Mouse (Mus musculus) spleen, postnatal 4 days (tissue): ENCODE measurements around the gene Olfr911-ps1.

ENCODE experiments used
- DNase-seq, 2 experiments: peaks; one replicate each; pipeline ENCODE4 v3.0.0; 2022; ENCODE audit warnings: low spot score in 2 of 2

Gene Olfr911-ps1

DNA sequence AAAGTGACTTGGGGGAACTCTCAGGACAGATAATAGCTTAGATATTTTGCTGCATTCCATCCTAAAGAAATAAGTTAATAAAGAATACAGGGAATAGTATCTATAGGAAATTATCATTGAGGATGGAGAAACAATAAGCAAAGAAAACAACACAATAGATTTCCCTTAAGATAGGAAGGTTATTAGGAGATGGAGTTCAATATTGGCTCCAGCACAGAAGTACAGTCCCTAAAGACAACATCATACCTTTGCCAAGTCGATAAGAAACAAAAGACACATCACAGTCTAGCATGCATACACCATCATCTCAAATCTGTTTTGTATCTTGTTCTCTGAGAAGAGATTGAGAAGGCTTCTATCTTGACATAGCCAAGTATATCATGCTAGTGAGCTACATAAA is at the start of gene Olfr911-ps1:
Gene Olfr911-ps1, plus strand, starts transcription at position 301 of the 400 bp plus-strand sequence.
- DNase-seq, result no peak

DNA sequence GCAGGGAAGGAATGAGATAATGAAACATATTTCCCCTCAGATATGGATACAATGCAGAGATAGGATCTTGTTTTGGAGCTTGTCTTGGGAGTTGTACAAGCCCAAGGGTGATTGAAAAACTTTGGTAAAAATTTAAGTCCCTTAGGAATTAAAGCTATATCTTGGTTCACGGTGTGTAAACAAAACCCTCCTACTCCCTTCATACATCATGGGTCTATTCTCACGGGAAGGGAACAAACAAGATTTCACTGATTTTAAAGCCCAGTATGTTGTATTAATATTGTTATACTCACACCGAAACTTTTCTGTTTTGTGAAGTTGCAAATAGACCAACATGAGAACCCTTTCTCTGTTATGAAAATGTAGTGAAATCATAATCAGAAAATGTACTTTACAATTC is 34.6 kb upstream of the Olfr911-ps1 start, which contains the start of gene Olfr906:
Gene Olfr906, plus strand, starts transcription at position 301 of the 400 bp plus-strand sequence.
- DNase-seq, result no peak

DNA sequence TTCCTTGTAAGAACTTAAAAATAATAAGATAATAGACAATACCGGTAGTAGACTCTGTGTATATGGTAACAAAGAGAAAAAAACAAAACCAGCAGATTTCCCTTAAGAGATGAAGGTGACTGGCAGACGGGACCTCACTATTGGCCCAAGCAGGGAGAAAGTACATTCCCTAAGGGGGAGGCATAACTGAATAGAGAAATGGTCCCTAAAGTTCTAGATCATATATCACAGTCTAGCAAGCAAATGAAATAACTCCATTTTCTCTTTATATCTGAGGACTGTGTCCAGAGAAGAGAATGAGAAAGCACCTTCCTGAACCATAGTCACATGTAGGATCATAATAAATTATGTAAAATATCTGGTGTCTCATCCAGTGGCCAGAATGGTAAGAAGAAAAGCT is 25.9 kb upstream of the Olfr911-ps1 start, which contains the start of gene Olfr907:
Gene Olfr907, plus strand, starts transcription at position 301 of the 400 bp plus-strand sequence.
- no peak for DNase-seq

DNA sequence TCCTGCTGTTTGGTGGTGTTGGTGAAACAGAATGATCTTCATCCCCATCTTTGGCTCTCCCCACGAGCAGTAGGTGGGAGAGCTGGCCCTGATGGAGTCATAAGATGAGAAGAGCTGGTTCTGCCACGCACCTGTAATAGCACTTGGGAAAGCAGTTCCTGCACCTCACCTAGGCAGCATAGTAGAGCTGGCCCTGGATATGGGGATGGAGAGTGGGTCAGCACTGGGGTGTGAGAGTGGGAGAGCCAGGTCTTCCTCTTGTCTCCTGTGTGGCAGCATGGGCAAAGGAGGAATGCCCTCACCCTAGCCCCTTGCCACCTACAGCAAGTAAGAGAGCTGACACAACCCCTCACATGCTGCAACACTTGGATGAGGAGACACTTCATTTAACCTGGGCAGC is 9.0 kb upstream of the Olfr911-ps1 start:
- peak; percentile 7 to 50 for DNase-seq

DNA sequence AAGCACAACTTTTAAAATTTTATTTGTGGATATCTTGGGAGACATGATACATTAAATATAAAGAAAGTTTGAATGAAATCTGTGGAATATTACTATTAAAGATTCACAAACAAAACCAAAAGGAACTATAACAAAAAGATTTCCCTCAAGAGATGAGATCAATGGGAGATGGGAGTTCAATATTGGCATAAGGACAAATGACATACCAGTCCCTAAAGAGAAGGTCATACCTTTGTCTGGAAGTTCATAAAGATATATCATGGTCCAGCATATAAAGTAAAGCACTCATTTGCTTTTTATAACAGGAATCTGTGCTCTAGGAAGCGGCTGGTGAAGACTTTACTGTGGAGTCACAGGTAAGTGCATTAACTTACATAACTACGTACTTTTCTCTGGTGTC is 16.2 kb downstream of the Olfr911-ps1 start, which contains the start of gene Olfr910:
Gene Olfr910, plus strand, starts transcription at position 301 of the 400 bp plus-strand sequence.
- no peak for DNase-seq
